Mouse (Mus musculus) liver, postnatal 0 days (tissue): ENCODE measurements around the gene Kif16b. TPM values are rescaled to one million over a fixed set of nuclear protein-coding genes. Genes with fewer than 3 reads are reported as not detected.

Experiments used
- ATAC-seq: fragments of 200-750 bp; cut with Nextera tagmentation; 2 replicates; pipeline ENCODE4 v1.8.0; 2017; ENCODE audit warnings: mild to moderate bottlenecking, moderate library complexity
- DNase-seq: peaks from one replicate; pipeline ENCODE4 v3.0.0-alpha.2; 2016
- H3K27ac ChIP-seq: fragments of 300-500 bp; sonication (generic); 2 replicates; pipeline ENCODE4 v1.5.1; 2014; ENCODE audit warnings: antibody characterized with exemption, moderate library complexity, mild to moderate bottlenecking, low read depth
- H3K27me3 ChIP-seq: fragments of 300-500 bp; sonication (generic); 2 replicates; pipeline ENCODE4 v1.6.1; 2014; ENCODE audit warnings: low read length, control low read depth, mixed read lengths; ENCODE audit not compliant: insufficient read depth
- H3K36me3 ChIP-seq: fragments of 300-500 bp; sonication (generic); replicated peaks from 2 replicates; pipeline ENCODE4 v1.6.1; 2014; ENCODE audit warnings: mild to moderate bottlenecking, control low read depth, low read length, moderate library complexity, mixed read lengths; ENCODE audit not compliant: insufficient read depth
- H3K4me1 ChIP-seq: fragments of 300-500 bp; sonication (generic); 2 replicates; pipeline ENCODE4 v1.6.1; 2014; ENCODE audit warnings: antibody characterized with exemption, mild to moderate bottlenecking, control low read depth; ENCODE audit not compliant: insufficient read depth
- H3K4me2 ChIP-seq: fragments of 300-500 bp; sonication (generic); 2 replicates; pipeline ENCODE4 v1.6.1; 2014; ENCODE audit warnings: low read depth, mild to moderate bottlenecking, low read length, moderate library complexity, mixed read lengths
- H3K4me3 ChIP-seq: fragments of 300-500 bp; sonication (generic); 2 replicates; pipeline ENCODE4 v1.5.1; 2014; ENCODE audit warnings: low read depth, low read length
- H3K9ac ChIP-seq: fragments of 300-500 bp; sonication (generic); replicated peaks from 2 replicates; pipeline ENCODE4 v1.6.1; 2014; ENCODE audit warnings: mild to moderate bottlenecking, moderate library complexity
- H3K9me3 ChIP-seq: fragments of 300-500 bp; sonication (generic); 2 replicates; pipeline ENCODE4 v1.6.1; 2016; ENCODE audit warnings: mild to moderate bottlenecking, control low read depth, low read length, mixed read lengths
- CTCF ChIP-seq: sonication (generic); IDR thresholded peaks from 2 replicates; pipeline ENCODE4 v1.5.1; 2016; ENCODE audit warnings: antibody characterized with exemption, low read depth
- EP300 ChIP-seq: IDR thresholded peaks from 2 replicates; pipeline ENCODE4 v1.6.1; 2016; ENCODE audit warnings: antibody characterized with exemption, low read depth, mild to moderate bottlenecking
- WGBS: fragments of 180-500 bp; shearing (Covaris S2); extraction: QIAGEN DNeasy Blood & Tissue Kit; methylation state at CpG from one replicate; pipeline ENCODE4 v1.1.7; 2014; ENCODE audit not compliant: insufficient replicate concordance; 5-methylcytosine and 5-hydroxymethylcytosine counted together
- polyA plus RNA-seq: library from polyadenylated mRNA; unstranded; fragments of >200 nt; fragmentation: Nextera tagmentation; extraction: Ambion mirVana; gene quantifications from 2 replicates; pipeline ENCODE4 v1.2.1, GENCODE M21; 2015

Gene Kif16b
- polyA plus RNA-seq, 1 experiment from 2014 or later = 3.9 TPM

DNA sequence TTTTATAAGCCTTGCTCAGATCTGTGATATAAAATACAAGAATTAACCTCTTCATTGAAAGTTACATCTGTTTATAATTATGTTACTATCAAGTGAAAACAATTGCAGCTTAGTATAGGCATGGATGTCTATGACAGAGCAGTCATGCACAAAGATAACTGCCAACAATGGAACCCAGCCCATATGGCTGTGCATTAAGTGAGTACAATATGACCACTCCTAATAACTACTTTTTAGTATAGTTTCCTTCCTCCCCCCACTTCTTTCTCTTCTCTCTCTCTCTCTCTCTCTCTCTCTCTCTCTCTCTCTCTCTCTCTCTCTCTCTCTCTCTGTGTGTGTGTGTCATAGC is 185.4 kb downstream of the Kif16b start:
- Histone ChIP-seq H3K27me3 (no peaks in the 10 kb centered on the region), H3K27ac (no peak overlapping the region), H3K4me2 (no peak overlapping the region), H3K9ac (no peak overlapping the region), H3K9me3 (no peaks in the 10 kb centered on the region), H3K36me3 (peaks cover 10% of the 10 kb centered on the region; the same call in 1 of the 2 replicates), H3K4me3 (no peak overlapping the region), H3K4me1 (no peaks in the 10 kb centered on the region)
- DNase-seq = no peak
- TF ChIP-seq EP300 (no peak), CTCF (no peak)
- no peak for ATAC-seq

DNA sequence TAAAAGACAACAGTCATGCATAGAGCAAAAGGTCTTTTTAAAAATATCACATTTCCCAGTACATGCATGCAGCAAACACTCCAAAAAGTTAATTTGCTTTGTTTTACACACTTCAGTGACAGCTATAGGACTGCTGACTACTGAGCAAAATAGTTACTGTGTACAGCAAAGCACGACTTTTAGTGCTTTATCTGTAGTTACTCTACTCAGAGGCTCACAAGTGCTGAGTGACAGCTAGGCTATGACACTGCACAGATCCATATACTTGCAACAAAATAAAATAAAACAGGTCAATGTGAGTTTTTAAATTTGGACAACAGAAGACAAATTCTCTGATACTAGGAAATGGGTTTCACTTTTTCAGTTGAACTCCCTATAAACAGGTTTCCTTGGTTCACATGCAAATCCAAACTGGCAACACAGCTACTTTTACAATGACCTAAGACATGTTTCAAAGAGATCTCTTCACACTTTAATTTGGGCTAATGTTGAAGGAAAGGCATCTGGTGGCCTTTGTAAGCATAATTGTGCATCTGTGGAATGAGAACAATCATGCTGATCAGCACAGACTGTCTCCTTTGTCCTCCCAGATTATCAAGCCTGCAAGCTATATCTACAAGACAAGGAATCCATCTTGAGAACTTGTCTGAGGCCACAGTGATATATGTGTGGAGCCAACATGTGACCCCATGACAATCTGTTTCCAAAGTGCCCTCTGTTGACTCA is 186.0 kb downstream of the Kif16b start:
- Histone ChIP-seq H3K4me3 (no peak overlapping the region), H3K27me3 (no peaks in the 10 kb centered on the region), H3K4me2 (no peak overlapping the region), H3K36me3 (peaks cover 10% of the 10 kb centered on the region; the same call in 1 of the 2 replicates), H3K9me3 (no peaks in the 10 kb centered on the region), H3K27ac (no peak overlapping the region), H3K9ac (no peak overlapping the region), H3K4me1 (no peaks in the 10 kb centered on the region)
- ATAC-seq (no peak), DNase-seq (no peak)
- TF ChIP-seq CTCF = no peak
- no peak for TF ChIP-seq EP300
- WGBS = 52% methylated on average over 1 of the region's 1 CpGs

GRCm38 (mm10) chr2:142712727-142713126 is 188.6 kb downstream of the Kif16b start:
- no peak overlapping the region for H3K4me3 ChIP-seq
- 69% methylated on average over 11 of the region's 11 CpGs for WGBS
- no peaks in the 10 kb centered on the region for H3K9me3 ChIP-seq
- no peak overlapping the region for H3K4me2 ChIP-seq
- DNase-seq (no peak), ATAC-seq (no peak)
- peaks cover 10% of the 10 kb centered on the region; the same call in 1 of the 2 replicates for H3K36me3 ChIP-seq
- H3K9ac ChIP-seq = no peak overlapping the region
- no peak for TF ChIP-seq EP300
- no peak for TF ChIP-seq CTCF
- no peaks in the 10 kb centered on the region for H3K27me3 ChIP-seq
- no peak overlapping the region for H3K27ac ChIP-seq
- H3K4me1 ChIP-seq = no peaks in the 10 kb centered on the region

DNA sequence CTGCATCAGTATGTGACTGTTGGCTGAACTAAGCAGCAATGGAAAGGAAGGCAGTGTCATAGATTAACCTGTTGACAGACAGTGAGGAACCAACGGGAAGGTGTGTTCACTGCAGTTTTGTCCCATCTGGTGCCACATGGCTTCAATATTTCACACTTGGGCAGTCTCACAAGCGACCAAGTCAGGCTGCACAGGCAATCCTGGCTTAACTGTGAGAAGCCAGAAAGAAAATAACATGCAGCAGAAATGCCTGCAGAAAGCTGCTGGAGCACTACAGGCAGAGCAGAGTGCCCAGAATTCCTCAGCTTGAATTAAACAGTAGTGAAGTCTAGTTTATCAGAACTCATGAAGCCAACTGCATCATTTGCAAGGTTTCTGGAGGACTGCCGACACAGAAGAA is 192.0 kb downstream of the Kif16b start:
- WGBS = 74% methylated on average over 3 of the region's 3 CpGs
- no peak for ATAC-seq
- Histone ChIP-seq H3K9ac (no peak overlapping the region), H3K4me2 (no peak overlapping the region), H3K27me3 (no peaks in the 10 kb centered on the region), H3K36me3 (peaks cover 10% of the 10 kb centered on the region; the same call in 1 of the 2 replicates), H3K4me1 (no peaks in the 10 kb centered on the region), H3K9me3 (no peaks in the 10 kb centered on the region), H3K27ac (no peak overlapping the region), H3K4me3 (no peak overlapping the region)
- TF ChIP-seq EP300 (no peak), CTCF (no peak)
- DNase-seq = no peak

DNA sequence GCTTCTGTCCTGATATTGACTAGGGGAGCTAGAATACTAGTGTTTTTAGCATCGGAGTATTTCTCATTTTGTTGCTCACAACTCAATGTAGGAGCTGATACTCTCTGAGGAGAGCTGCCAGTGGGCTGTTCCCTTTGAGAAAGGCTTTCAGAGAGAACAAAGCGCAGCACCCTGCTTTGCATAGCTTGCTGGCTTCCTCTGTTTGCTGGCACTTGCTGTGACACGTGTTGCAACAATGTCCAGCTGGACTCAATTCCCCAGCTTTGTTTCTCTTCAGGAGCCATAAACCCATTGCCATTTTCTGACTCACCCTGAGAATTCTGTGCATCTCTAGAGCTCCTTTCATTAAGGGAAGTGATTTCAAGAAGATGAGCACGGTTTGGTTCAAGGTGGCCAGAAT is 200.6 kb downstream of the Kif16b start:
- 70% methylated on average over 4 of the region's 4 CpGs for WGBS
- ATAC-seq = no peak
- no peaks in the 10 kb centered on the region for H3K27me3 ChIP-seq
- no peak overlapping the region for H3K4me2 ChIP-seq
- DNase-seq = no peak
- H3K36me3 ChIP-seq = 0 out of 2 replicates have a peak, but pooled peaks cover 6% of the 10 kb centered on the region
- TF ChIP-seq EP300 = no peak
- TF ChIP-seq CTCF = no peak
- H3K9ac ChIP-seq = no peak overlapping the region
- no peaks in the 10 kb centered on the region for H3K9me3 ChIP-seq
- H3K4me1 ChIP-seq = no peaks in the 10 kb centered on the region
- no peak overlapping the region for H3K27ac ChIP-seq
- H3K4me3 ChIP-seq = no peak overlapping the region

DNA sequence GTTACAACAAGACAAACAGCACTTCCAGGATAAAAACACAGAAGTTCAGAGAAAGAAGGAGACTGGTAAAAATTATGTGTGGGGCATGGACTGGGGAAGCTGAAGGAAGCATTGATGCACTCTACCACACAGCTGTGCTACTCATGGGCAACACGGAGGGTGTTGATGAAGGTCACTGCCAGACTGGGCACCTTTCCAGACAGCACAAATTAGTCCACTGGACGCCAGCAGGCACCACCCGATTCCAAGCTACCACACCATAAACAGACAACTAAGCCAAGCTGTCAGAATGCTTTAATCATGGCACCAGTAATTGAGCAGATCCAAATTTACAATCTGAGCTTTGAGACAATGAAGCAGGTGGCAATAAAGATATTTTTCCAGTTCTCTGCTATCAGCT is 202.7 kb downstream of the Kif16b start:
- ATAC-seq = no peak

More for the DNA sequence above, 202.7 kb downstream of the Kif16b start:
- TF ChIP-seq EP300 = no peak
- TF ChIP-seq CTCF = no peak
- Histone ChIP-seq H3K4me1 (0 out of 2 replicates have a peak, but pooled peaks cover 3% of the 10 kb centered on the region), H3K36me3 (0 out of 2 replicates have a peak, but pooled peaks cover 6% of the 10 kb centered on the region), H3K9me3 (no peaks in the 10 kb centered on the region), H3K9ac (no peak overlapping the region), H3K27ac (no peak overlapping the region), H3K4me2 (no peak overlapping the region), H3K27me3 (no peaks in the 10 kb centered on the region), H3K4me3 (no peak overlapping the region)
- DNase-seq = no peak
- WGBS = 71% methylated on average over 3 of the region's 3 CpGs
